Mouse (Mus musculus): ENCODE measurements around the gene Ccdc62. TPM values are rescaled to one million over a fixed set of nuclear protein-coding genes. Genes with fewer than 3 reads are reported as not detected.

The Ccdc62 gene
- total RNA-seq, 2 experiments from 2014 or later = 2.5 TPM

DNA sequence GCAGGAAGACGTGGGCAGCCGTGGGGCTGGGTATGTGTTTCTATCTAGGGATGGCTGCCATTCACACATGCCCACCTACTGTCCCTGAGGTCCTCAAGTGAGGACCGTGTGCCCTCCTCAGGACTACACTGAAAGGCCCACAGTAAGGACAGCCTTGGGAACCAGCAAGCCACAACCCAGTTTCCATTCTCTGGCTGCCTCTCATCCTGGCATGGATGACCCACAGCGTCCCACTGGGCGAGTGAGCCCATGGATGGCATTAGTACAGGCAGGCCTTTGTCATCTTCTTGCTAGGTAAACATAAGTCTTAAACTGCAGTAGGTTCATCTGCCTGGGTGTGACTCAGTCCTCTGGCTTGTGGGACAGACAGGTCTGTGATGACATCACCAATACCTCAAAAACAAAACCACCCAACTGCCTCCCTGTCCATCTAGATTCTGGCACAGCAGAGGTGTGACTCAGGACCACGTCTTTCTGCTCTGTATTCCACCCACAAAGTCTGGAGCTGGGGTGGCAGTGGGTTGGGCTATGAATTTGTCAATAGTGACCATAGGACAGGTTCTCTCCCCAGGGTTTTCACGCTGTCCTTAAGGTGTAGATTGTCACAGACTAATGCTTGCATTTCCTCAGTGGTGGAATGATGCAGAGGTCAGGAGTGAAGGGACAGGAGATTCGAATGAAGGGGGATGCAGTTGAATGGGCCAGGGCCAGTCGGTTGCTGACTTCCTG lies 50.2 kb downstream of the Ccdc62 start:
- DNase-seq = no peak

DNA sequence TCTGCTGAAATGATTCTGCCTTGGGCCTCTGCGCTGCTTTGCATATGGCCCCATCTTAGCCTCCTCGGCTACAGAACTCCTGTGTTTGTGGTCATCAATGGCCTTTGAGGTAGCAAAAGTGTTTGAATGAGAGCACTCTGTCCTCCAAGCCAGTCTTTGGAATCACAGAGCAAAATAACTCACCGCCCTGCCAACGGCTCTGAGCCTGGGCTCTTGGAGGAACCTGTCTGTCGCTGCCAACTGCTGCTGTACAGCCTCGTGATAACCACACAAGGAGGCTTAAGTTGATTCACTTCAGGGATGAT lies 50.7 kb downstream of the Ccdc62 start:
- DNase-seq = no peak

- DNase-seq = no peak
Measured at GRCm38 (mm10) chr5:123982838-123983237, 52.4 kb downstream of the Ccdc62 start.

DNA sequence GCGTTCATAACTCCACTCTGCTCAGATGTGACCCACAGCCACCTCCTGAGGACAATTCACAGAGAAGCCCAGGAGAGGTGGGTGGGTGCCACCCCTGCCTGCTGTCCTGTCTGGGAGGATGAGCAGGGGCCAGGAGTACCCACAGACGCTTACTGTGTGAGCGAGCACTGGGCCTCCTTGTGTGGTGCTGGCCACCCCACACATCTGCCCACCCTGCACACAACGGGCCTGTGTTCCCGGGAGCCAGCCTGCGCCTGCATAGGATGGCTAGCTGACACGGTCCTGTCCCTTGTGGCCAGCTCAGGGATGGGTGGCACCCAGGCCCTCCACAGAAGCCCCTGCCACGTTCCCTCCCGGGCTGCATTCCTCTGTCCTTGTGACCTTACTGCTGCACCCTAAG lies 55.0 kb downstream of the Ccdc62 start:
- DNase-seq = peak in 1 of 2 experiments; percentile 60

DNA sequence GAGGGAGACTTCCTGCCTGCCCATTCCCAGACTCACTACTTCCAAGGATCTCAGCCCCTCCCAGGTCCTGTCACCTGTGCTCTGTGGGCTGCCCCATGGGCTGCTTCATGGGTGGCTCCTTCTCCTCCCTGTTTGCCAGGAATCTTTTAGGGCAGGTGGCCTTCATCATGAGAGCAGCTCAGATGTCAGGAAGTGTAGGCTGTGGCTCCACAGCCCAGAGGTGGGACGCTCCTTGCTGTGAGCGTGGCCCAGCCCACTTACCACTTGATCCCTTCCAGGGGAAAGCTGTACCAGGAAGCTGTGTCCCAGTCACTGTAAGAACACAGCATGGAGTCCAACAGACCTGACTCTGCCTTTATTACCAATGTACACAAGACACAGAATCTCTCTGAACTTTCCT lies 56.4 kb downstream of the Ccdc62 start:
- DNase-seq = no peak

DNA sequence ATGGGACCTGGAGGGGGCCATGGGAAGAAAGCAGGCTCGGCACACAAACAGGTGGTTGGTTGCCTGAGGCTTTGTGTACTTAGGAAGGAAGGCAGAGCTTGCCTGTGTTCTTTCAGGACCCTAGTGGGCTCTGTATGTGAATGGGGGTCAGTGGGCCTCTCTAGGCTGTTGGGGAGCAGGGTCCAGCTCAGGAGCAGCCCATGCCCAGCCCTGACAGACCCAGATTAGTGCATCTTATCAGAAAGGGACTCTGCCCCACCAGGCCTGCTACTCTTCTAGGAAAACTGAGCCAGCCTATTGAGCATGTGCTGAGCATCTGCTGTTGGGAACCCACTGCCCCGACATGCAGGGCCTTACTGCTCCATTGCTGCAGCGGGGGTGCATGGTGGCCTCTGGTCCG lies 57.0 kb downstream of the Ccdc62 start:
- DNase-seq = no peak

GRCm38 (mm10) chr5:123989941-123990885 lies 59.7 kb downstream of the Ccdc62 start:
- DNase-seq = no peak

- DNase-seq = no peak
Measured at GRCm38 (mm10) chr5:123991321-123991720, 60.8 kb downstream of the Ccdc62 start.

DNA sequence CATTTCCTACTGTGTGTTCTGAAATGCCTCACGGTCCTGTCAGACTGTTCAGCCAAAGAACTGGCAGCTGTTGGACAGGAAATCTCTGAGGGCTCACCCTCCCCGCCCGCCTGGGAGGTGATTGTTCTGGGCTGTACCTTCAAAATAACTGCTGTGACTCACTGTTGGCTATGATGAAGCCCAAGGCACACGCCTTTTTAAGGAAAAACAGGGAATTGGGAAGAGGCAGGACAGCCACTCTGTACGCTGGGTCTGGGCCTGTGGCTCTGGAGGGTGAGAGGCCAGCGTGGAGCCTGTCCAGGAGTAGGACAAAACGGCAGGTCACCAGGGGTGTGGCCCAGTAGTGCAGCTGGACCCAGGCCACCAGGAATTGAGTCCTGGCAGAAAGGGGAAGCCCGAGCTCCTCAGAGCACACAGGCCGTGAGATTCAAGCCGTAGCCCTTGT lies 61.7 kb downstream of the Ccdc62 start:
- DNase-seq = no peak

- peak; percentile 77 to 81 for DNase-seq
Measured at GRCm38 (mm10) chr5:123992794-123993193, 62.3 kb downstream of the Ccdc62 start.

GRCm38 (mm10) chr5:123993263-123994036 lies 63.0 kb downstream of the Ccdc62 start:
- DNase-seq = peak; percentile 82

GRCm38 (mm10) chr5:123994468-123994867 lies 64.0 kb downstream of the Ccdc62 start:
- DNase-seq = no peak

- DNase-seq = no peak
Measured at GRCm38 (mm10) chr5:123995388-123995787, 64.9 kb downstream of the Ccdc62 start.

- no peak for DNase-seq
Measured at GRCm38 (mm10) chr5:123996194-123996593, 65.7 kb downstream of the Ccdc62 start.

DNA sequence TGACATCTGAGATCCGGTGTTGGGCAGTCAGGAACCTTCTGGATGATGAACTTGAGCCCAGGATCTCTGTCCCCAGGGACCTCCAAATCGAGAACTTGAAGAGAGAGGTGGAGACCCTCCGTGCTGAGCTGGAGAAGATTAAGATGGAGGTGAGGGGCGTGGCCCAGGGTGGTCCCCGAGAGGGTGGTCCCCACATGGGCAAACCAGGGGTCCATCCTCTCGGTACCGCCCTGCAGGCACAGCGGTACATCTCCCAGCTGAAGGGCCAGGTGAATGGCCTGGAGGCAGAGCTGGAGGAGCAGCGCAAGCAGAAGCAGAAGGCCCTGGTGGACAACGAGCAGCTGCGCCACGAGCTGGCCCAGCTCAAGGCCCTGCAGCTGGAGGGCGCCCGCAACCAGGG lies 66.2 kb downstream of the Ccdc62 start:
- DNase-seq = no peak

- DNase-seq = no peak
Measured at GRCm38 (mm10) chr5:123997211-123997751, 66.8 kb downstream of the Ccdc62 start.

DNA sequence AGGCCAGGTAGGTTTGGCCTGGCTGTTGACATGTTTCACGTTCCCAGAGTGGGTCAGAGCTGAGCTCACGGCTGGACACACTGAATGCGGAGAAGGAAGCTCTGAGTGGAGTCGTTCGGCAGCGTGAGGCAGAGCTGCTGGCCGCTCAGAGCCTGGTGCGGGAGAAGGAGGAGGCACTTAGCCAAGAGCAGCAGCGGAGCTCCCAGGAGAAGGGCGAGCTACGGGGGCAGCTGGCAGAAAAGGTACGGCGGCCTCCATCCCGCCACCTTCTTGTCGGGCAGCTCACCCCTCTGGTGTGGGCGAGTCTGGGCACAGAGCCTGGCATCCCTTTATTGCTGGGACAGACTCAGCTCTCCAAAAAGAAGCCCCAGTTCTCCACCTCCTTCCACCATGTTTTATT lies 67.3 kb downstream of the Ccdc62 start:
- DNase-seq = no peak

DNA sequence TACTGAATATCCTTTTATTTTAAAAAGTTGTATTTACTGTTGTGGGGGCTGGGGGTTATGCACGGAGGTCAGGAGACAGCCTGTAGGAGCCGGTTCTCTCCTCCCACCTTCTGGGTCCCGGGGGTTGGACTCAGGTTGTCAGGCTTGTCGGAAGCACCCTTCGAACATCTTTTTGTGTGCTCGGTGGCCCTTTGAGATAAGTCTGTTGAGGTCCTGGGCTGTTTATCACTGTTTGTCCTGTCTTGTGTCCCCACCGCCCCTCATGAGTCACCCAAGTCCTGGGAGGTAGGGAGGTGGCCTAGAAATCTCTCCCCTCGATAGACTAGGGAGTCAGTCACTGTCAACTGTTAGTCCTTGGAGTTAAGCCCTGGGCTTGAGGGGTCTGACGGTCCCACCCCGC lies 67.9 kb downstream of the Ccdc62 start:
- DNase-seq = no peak

- peak; percentile 86 to 91 for DNase-seq
Measured at GRCm38 (mm10) chr5:124000824-124001223, 70.3 kb downstream of the Ccdc62 start.

GRCm38 (mm10) chr5:124001274-124001673 lies 70.8 kb downstream of the Ccdc62 start:
- no peak for DNase-seq

DNA sequence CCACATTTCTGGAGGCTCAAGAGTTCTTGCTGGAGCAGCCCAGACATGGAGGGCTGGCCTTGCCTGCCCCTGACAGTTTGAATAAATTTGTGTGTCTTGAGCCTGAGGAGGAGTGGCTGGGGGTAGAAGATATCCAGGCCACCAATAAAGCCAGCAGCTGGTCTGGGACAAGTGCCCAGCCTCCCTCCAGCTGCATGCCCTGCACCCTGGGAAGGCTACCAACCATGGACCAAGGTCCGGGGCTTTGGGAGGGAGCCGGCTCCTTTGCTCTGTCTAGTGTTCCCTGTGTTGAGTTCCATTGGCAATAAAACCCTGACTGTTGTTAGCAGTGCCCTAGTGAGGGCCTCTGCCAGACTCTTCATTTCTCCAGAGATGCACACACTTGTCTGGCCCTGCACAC lies 72.4 kb downstream of the Ccdc62 start:
- peak; percentile 64 to 71 for DNase-seq

DNA sequence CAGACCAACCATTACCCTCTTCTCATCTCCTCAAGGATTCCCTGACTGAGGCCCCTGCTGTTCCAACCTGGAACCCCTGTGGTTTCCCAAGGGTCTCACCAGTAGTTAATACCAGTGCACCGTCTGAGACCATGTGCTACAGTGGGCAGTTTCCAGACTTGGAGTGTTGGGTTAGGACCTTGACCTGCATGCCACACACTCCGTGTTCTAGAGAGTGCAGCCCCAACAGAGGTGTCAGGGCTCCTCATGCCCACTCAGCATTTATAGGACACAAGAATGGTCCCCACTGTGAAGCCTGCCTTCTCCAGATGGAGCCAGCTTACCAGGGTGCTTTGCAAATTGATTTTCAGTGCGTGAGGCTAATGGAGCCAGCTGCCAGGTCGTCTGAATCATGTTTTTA lies 72.9 kb downstream of the Ccdc62 start:
- DNase-seq = no peak
